Comparison of ENCODE assay signal across 6 mouse cellular contexts in genomic region chr9:3281906-3282305, GRCm38 (mm10).
A peak's percentile ranks its signal among the peaks of the same experiment; 100 is the strongest.
DNase-seq lines count a peak whose midpoint lies in the region.

No protein-coding gene starts in this region.

- DNase-seq in cerebellum, adult 11 months = peak; percentile 43
- DNase-seq in cerebellum, adult 18-20 months = peak; percentile 49 to 63
- DNase-seq in cerebellum, adult 8-10 months = peak; percentile 47
- peak; percentile 70 for DNase-seq in cerebellum, adult 9-11 months
- peak; percentile 49 to 52 for DNase-seq in cerebellum, postnatal 14 days
- peak; percentile 27 to 36 for DNase-seq in cerebellum, postnatal 36 days

Comparison
In these comparisons a context has a peak if more than half of its experiments do, and no peak if none do; other contexts are left out.
1. Peak in every context shown above with its lines: DNase-seq.